In genomic region chr3:51841177-51841576, GRCm38 (mm10) we compare ENCODE assay signal across 18 mouse cellular contexts.
DNase-seq lines count a peak whose midpoint lies in the region; ATAC-seq and TF ChIP-seq lines count a peak whose summit lies in the region.
"Had no signal": no experiment of that assay in that cellular context is flagged by ENCODE, and none has a peak within 500 bp of the region (broad histone marks: within the 10 kb centered on the region; RNA-seq: fewer than 3 reads in every experiment).

No protein-coding gene starts in this region.

- H3K4me3 ChIP-seq in embryonic facial prominence, embryonic 14.5 days (ENCODE audit: low read depth, low read length) = no peak overlapping the region
- no peak overlapping the region for H3K4me3 ChIP-seq in embryonic facial prominence, embryonic 10.5 days
- H3K4me3 ChIP-seq in lung, postnatal 0 days (ENCODE audit: low read depth, low read length) = no peak overlapping the region
- H3K4me3 ChIP-seq in hindbrain, embryonic 14.5 days (replicated peaks; ENCODE audit: low read length) = no peak overlapping the region
- no peak overlapping the region for H3K4me3 ChIP-seq in neural tube, embryonic 14.5 days (ENCODE audit: low read depth, low read length)
- H3K4me3 ChIP-seq in kidney, embryonic 14.5 days (ENCODE audit: low read length) = no peak overlapping the region
- H3K4me3 ChIP-seq: erythroblast, embryonic 14.5 days; liver, embryonic 12.5 days; lung, embryonic 15.5 days had no signal

- H3K36me3 ChIP-seq in embryonic facial prominence, embryonic 14.5 days (ENCODE audit: control insufficient read depth, insufficient read depth, low read length) = no peaks in the 10 kb centered on the region
- H3K36me3 ChIP-seq in embryonic facial prominence, embryonic 10.5 days (replicated peaks) = no peaks in the 10 kb centered on the region
- H3K36me3 ChIP-seq in lung, postnatal 0 days (ENCODE audit: insufficient read depth, low read length) = no peaks in the 10 kb centered on the region
- H3K36me3 ChIP-seq in hindbrain, embryonic 14.5 days (replicated peaks; ENCODE audit: control insufficient read depth, insufficient read depth) = no peaks in the 10 kb centered on the region
- no peaks in the 10 kb centered on the region for H3K36me3 ChIP-seq in neural tube, embryonic 14.5 days (ENCODE audit: control insufficient read depth, insufficient read depth, low read length)
- H3K36me3 ChIP-seq in kidney, embryonic 14.5 days (ENCODE audit: control insufficient read depth, insufficient read depth, low read length) = no peaks in the 10 kb centered on the region
- H3K36me3 ChIP-seq: G1E; liver, embryonic 12.5 days; lung, embryonic 15.5 days had no signal

- H3K9me3 ChIP-seq in embryonic facial prominence, embryonic 14.5 days (ENCODE audit: control insufficient read depth, low read length) = no peaks in the 10 kb centered on the region
- no peaks in the 10 kb centered on the region for H3K9me3 ChIP-seq in embryonic facial prominence, embryonic 10.5 days
- no peaks in the 10 kb centered on the region for H3K9me3 ChIP-seq in lung, postnatal 0 days (ENCODE audit: low read length)
- no peaks in the 10 kb centered on the region for H3K9me3 ChIP-seq in hindbrain, embryonic 14.5 days (ENCODE audit: control insufficient read depth, low read length)
- H3K9me3 ChIP-seq in neural tube, embryonic 14.5 days (ENCODE audit: control insufficient read depth, low read length) = no peaks in the 10 kb centered on the region
- no peaks in the 10 kb centered on the region for H3K9me3 ChIP-seq in kidney, embryonic 14.5 days (ENCODE audit: control insufficient read depth, low read length)
- H3K9me3 ChIP-seq: G1E; liver, embryonic 12.5 days; lung, embryonic 15.5 days had no signal

- no peak overlapping the region for H3K27ac ChIP-seq in embryonic facial prominence, embryonic 14.5 days (replicated peaks; ENCODE audit: low read depth, low read length)
- H3K27ac ChIP-seq in embryonic facial prominence, embryonic 10.5 days (replicated peaks) = no peak overlapping the region
- no peak overlapping the region for H3K27ac ChIP-seq in lung, postnatal 0 days (ENCODE audit: low read length)
- H3K27ac ChIP-seq in hindbrain, embryonic 14.5 days = peak overlapping the region; percentile 55; the same call in 1 of the 2 replicates
- 0 out of 2 replicates have a peak overlapping the region, but pooled peaks have one; percentile 6 for H3K27ac ChIP-seq in neural tube, embryonic 14.5 days (ENCODE audit: low read depth, low read length)
- H3K27ac ChIP-seq in kidney, embryonic 14.5 days (ENCODE audit: low read depth, low read length) = no peak overlapping the region
- H3K27ac ChIP-seq: liver, embryonic 12.5 days; lung, embryonic 15.5 days had no signal

- H3K27me3 ChIP-seq in embryonic facial prominence, embryonic 14.5 days (replicated peaks; ENCODE audit: control insufficient read depth, insufficient read depth, low read length) = no peaks in the 10 kb centered on the region
- H3K27me3 ChIP-seq in embryonic facial prominence, embryonic 10.5 days (replicated peaks; ENCODE audit: low read depth, poor library complexity, severe bottlenecking) = no peaks in the 10 kb centered on the region
- H3K27me3 ChIP-seq in lung, postnatal 0 days (replicated peaks; ENCODE audit: insufficient read depth, low read length) = no peaks in the 10 kb centered on the region
- no peaks in the 10 kb centered on the region for H3K27me3 ChIP-seq in hindbrain, embryonic 14.5 days (ENCODE audit: control insufficient read depth, insufficient read depth, low read length)
- H3K27me3 ChIP-seq in neural tube, embryonic 14.5 days (ENCODE audit: control insufficient read depth, insufficient read depth, low read length) = no peaks in the 10 kb centered on the region
- H3K27me3 ChIP-seq in kidney, embryonic 14.5 days (ENCODE audit: control insufficient read depth, insufficient read depth, low read length) = no peaks in the 10 kb centered on the region
- H3K27me3 ChIP-seq: liver, embryonic 12.5 days; lung, embryonic 15.5 days had no signal

- no peak overlapping the region for H3K9ac ChIP-seq in embryonic facial prominence, embryonic 14.5 days (ENCODE audit: low read depth, low read length)
- no peak overlapping the region for H3K9ac ChIP-seq in lung, postnatal 0 days (replicated peaks; ENCODE audit: low read depth)
- no peak overlapping the region for H3K9ac ChIP-seq in hindbrain, embryonic 14.5 days
- no peak overlapping the region for H3K9ac ChIP-seq in neural tube, embryonic 14.5 days (replicated peaks; ENCODE audit: low read depth, low read length)
- no peak overlapping the region for H3K9ac ChIP-seq in kidney, embryonic 14.5 days (ENCODE audit: low read depth, low read length)
- H3K9ac ChIP-seq: liver, embryonic 12.5 days; lung, embryonic 15.5 days had no signal

- H3K4me2 ChIP-seq in embryonic facial prominence, embryonic 14.5 days (ENCODE audit: low read depth, low read length) = no peak overlapping the region
- no peak overlapping the region for H3K4me2 ChIP-seq in lung, postnatal 0 days (replicated peaks; ENCODE audit: low read depth, low read length)
- no peak overlapping the region for H3K4me2 ChIP-seq in hindbrain, embryonic 14.5 days (replicated peaks)
- H3K4me2 ChIP-seq in neural tube, embryonic 14.5 days (ENCODE audit: low read depth, low read length) = no peak overlapping the region
- no peak overlapping the region for H3K4me2 ChIP-seq in kidney, embryonic 14.5 days (replicated peaks; ENCODE audit: low read depth, low read length)
- H3K4me2 ChIP-seq: heart, embryonic 11.5 days; liver, embryonic 12.5 days; lung, embryonic 15.5 days had no signal

- no peak for TF ChIP-seq EP300 in lung, postnatal 0 days (IDR thresholded peaks at IDR 0.05)

- WGBS in embryonic facial prominence, embryonic 14.5 days = 78% methylated on average over 6 of the region's 6 CpGs
- 86% methylated on average over 6 of the region's 6 CpGs for WGBS in embryonic facial prominence, embryonic 10.5 days
- WGBS in lung, postnatal 0 days = 73% methylated on average over 6 of the region's 6 CpGs
- WGBS in hindbrain, embryonic 14.5 days = 62% methylated on average over 6 of the region's 6 CpGs
- 51% methylated on average over 6 of the region's 6 CpGs for WGBS in neural tube, embryonic 14.5 days
- WGBS in kidney, embryonic 14.5 days = 66% methylated on average over 6 of the region's 6 CpGs

- H3K4me1 ChIP-seq in embryonic facial prominence, embryonic 14.5 days (ENCODE audit: control insufficient read depth, insufficient read depth, low read length) = no peaks in the 10 kb centered on the region
- H3K4me1 ChIP-seq in embryonic facial prominence, embryonic 10.5 days = peaks cover 26% of the 10 kb centered on the region; the same call in 1 of the 2 replicates
- H3K4me1 ChIP-seq in lung, postnatal 0 days (ENCODE audit: insufficient read depth, low read depth, low read length) = no peaks in the 10 kb centered on the region
- H3K4me1 ChIP-seq in hindbrain, embryonic 14.5 days (replicated peaks; ENCODE audit: control insufficient read depth, insufficient read depth, low read length) = peaks cover 16% of the 10 kb centered on the region; the same call in 1 of the 2 replicates
- peaks cover 4% of the 10 kb centered on the region; the same call in 1 of the 2 replicates for H3K4me1 ChIP-seq in neural tube, embryonic 14.5 days (ENCODE audit: control insufficient read depth, insufficient read depth, low read length)
- H3K4me1 ChIP-seq in kidney, embryonic 14.5 days (ENCODE audit: control insufficient read depth, insufficient read depth, low read length) = no peaks in the 10 kb centered on the region

- DNase-seq in embryonic facial prominence, embryonic 14.5 days (ENCODE audit: low spot score) = no peak
- no peak for DNase-seq in embryonic facial prominence, embryonic 10.5 days (ENCODE audit: low spot score)
- peak; percentile 32 for DNase-seq in lung, postnatal 36 days
- DNase-seq in lung, postnatal 0 days (ENCODE audit: low spot score) = no peak
- DNase-seq in hindbrain, embryonic 14.5 days (ENCODE audit: low spot score) = no peak
- DNase-seq in adrenal gland, postnatal 25 days = no peak
- DNase-seq: cerebellum, adult 9-11 months; heart, postnatal 14 days; kidney, adult 9 months; thymus, postnatal 36 days had no signal

- TF ChIP-seq CTCF in lung, postnatal 0 days (IDR thresholded peaks at IDR 0.05) = no peak

- peak; percentile 30; the same call in 1 of the 2 replicates for ATAC-seq in embryonic facial prominence, embryonic 14.5 days (ENCODE audit: low read depth)
- no peak for ATAC-seq in lung, postnatal 0 days
- ATAC-seq in hindbrain, embryonic 14.5 days (ENCODE audit: low FRiP score) = peak; percentile 48; the same call in 1 of the 2 replicates
- ATAC-seq in neural tube, embryonic 14.5 days (ENCODE audit: low read depth) = peak; percentile 62; the same call in 1 of the 2 replicates
- ATAC-seq in kidney, embryonic 14.5 days (ENCODE audit: low FRiP score, low TSS enrichment) = no peak
- ATAC-seq: CD4-positive, CD25-positive, alpha-beta regulatory T cell, adult 4 months; liver, embryonic 12.5 days had no signal

Comparison
In these comparisons a context has a peak if more than half of its experiments do, and no peak if none do; other contexts are left out.
1. ATAC-seq: peak in embryonic facial prominence, embryonic 14.5 days (single experiment), hindbrain, embryonic 14.5 days (single experiment) and neural tube, embryonic 14.5 days (single experiment); none in lung, postnatal 0 days (single experiment) and kidney, embryonic 14.5 days (single experiment).
2. H3K27ac ChIP-seq: peak in hindbrain, embryonic 14.5 days (single experiment) and neural tube, embryonic 14.5 days (single experiment); none in embryonic facial prominence, embryonic 14.5 days (single experiment), embryonic facial prominence, embryonic 10.5 days (single experiment), lung, postnatal 0 days (single experiment) and kidney, embryonic 14.5 days (single experiment).